In genomic region chr5:44217041-44217684, GRCm38 (mm10) we compare ENCODE assay signal across 19 mouse cellular contexts. TPM values are rescaled to one million over a fixed set of nuclear protein-coding genes. Genes with fewer than 3 reads are reported as not detected.
DNase-seq lines count a peak whose midpoint lies in the region; ATAC-seq and TF ChIP-seq lines count a peak whose summit lies in the region.
"Had no signal": no experiment of that assay in that cellular context is flagged by ENCODE, and none has a peak within 500 bp of the region (broad histone marks: within the 10 kb centered on the region; RNA-seq: fewer than 3 reads in every experiment).

No protein-coding gene starts in this region.

- H3K4me1 ChIP-seq in thymus, adult 2 months (replicated peaks; ENCODE audit: control insufficient read depth, insufficient read depth, low read length), result peaks cover 48% of the 10 kb centered on the region
- peaks cover 14% of the 10 kb centered on the region; the same call in 1 of the 2 replicates for H3K4me1 ChIP-seq in embryonic facial prominence, embryonic 13.5 days
- H3K4me1 ChIP-seq: hindbrain, embryonic 15.5 days; neural tube, embryonic 12.5 days had no signal

- TF ChIP-seq CTCF in thymus, adult 2 months (IDR thresholded peaks at IDR 0.05; ENCODE audit: borderline replicate concordance, control insufficient read depth, extremely low read depth, insufficient read depth, low read length, poor library complexity), result no peak

- no peaks in the 10 kb centered on the region for H3K27me3 ChIP-seq in thymus, adult 2 months (ENCODE audit: control insufficient read depth, insufficient read depth, low read length)
- no peaks in the 10 kb centered on the region for H3K27me3 ChIP-seq in embryonic facial prominence, embryonic 13.5 days
- H3K27me3 ChIP-seq: hindbrain, embryonic 15.5 days; neural tube, embryonic 12.5 days; Patski had no signal

- peak; percentile 81 for DNase-seq in heart, adult 11 months
- no peak for DNase-seq in heart, postnatal 4 days
- DNase-seq in thymus, adult 2 months, result no peak
- DNase-seq in thymus, postnatal 10 days (ENCODE audit: low spot score in 2 of 2), result no peak
- peak; percentile 33 for DNase-seq in naive thymus-derived CD4-positive, alpha-beta T cell, adult 2 months (ENCODE audit: low read depth)
- no peak for DNase-seq in cerebellum, postnatal 14 days
- DNase-seq in spleen, postnatal 10 days (ENCODE audit: low spot score in 2 of 2), result no peak
- DNase-seq: adrenal gland, postnatal 36 days; cerebellum, adult 8-10 months; forebrain, postnatal 0 days; gastrocnemius, postnatal 10 days; heart, postnatal 10 days; kidney, adult 8-10 months; liver, postnatal 0 days; right cerebral cortex, postnatal 25 days had no signal

- H3K9ac ChIP-seq in embryonic facial prominence, embryonic 13.5 days, result no peak overlapping the region
- H3K9ac ChIP-seq: forebrain, postnatal 0 days; hindbrain, embryonic 15.5 days; liver, postnatal 0 days; neural tube, embryonic 12.5 days had no signal

- peak overlapping the region; percentile 1; the same call in 1 of the 2 replicates for H3K4me2 ChIP-seq in embryonic facial prominence, embryonic 13.5 days
- H3K4me2 ChIP-seq: hindbrain, embryonic 15.5 days; neural tube, embryonic 12.5 days had no signal

- H3K36me3 ChIP-seq in thymus, adult 2 months (ENCODE audit: control insufficient read depth, insufficient read depth, low read length), result peaks cover 14% of the 10 kb centered on the region
- H3K36me3 ChIP-seq in embryonic facial prominence, embryonic 13.5 days, result peaks cover 5% of the 10 kb centered on the region

- H3K27ac ChIP-seq in thymus, adult 2 months (ENCODE audit: control insufficient read depth, insufficient read depth, low read length), result peak overlapping the region; percentile 97
- 0 out of 2 replicates have a peak overlapping the region, but pooled peaks have one; percentile 44 for H3K27ac ChIP-seq in embryonic facial prominence, embryonic 13.5 days
- H3K27ac ChIP-seq: hindbrain, embryonic 15.5 days; neural tube, embryonic 12.5 days had no signal

- peak overlapping the region; percentile 19 for H3K4me3 ChIP-seq in thymus, adult 2 months (ENCODE audit: control insufficient read depth, insufficient read depth, low read length)
- no peak overlapping the region for H3K4me3 ChIP-seq in embryonic facial prominence, embryonic 13.5 days
- H3K4me3 ChIP-seq: hindbrain, embryonic 15.5 days; neural tube, embryonic 12.5 days had no signal

- peak; percentile 48; the same call in 1 of the 2 replicates for ATAC-seq in embryonic facial prominence, embryonic 13.5 days (ENCODE audit: insufficient number of reproducible peaks, insufficient read depth, low FRiP score, low TSS enrichment, low read depth)
- ATAC-seq: forebrain, postnatal 0 days; liver, postnatal 0 days; Patski had no signal

- TF ChIP-seq POLR2A in thymus, adult 2 months (IDR thresholded peaks at IDR 0.05; ENCODE audit: control insufficient read depth, extremely low read depth, insufficient read depth, low read length, poor library complexity), result no peak

- 26% methylated on average over 8 of the region's 8 CpGs for WGBS in thymus, adult 2 months
- 42% methylated on average over 8 of the region's 8 CpGs for WGBS in embryonic facial prominence, embryonic 13.5 days

- H3K9me3 ChIP-seq in embryonic facial prominence, embryonic 13.5 days, result no peaks in the 10 kb centered on the region
- H3K9me3 ChIP-seq: hindbrain, embryonic 15.5 days; neural tube, embryonic 12.5 days had no signal

RNA-seq across cellular contexts. Expression of gene Tapt1, which starts 9.3 kb away (rescaled TPM):
- total RNA-seq in heart, postnatal 4 days (2021), result 10 to 100 TPM; 28.7 to 35.1 TPM
- polyA plus RNA-seq in thymus, adult 2 months (2012; rRNA removed), result 204 and 242 TPM in 2 replicates
- polyA plus RNA-seq in embryonic facial prominence, embryonic 13.5 days (2015; fragmentation: Nextera tagmentation; extraction: Ambion mirVana), result 34.1 and 34.5 TPM in 2 replicates

Comparison
In these comparisons a context has a peak if more than half of its experiments do, and no peak if none do; other contexts are left out.
1. DNase-seq: peak in heart, adult 11 months (single experiment) and naive thymus-derived CD4-positive, alpha-beta T cell, adult 2 months (single experiment); none in heart, postnatal 4 days (single experiment), thymus, adult 2 months (single experiment), thymus, postnatal 10 days (0 of 2), cerebellum, postnatal 14 days (0 of 2) and spleen, postnatal 10 days (0 of 2).